ENCODE assay signal across 21 mouse cellular contexts in the genomic region with DNA sequence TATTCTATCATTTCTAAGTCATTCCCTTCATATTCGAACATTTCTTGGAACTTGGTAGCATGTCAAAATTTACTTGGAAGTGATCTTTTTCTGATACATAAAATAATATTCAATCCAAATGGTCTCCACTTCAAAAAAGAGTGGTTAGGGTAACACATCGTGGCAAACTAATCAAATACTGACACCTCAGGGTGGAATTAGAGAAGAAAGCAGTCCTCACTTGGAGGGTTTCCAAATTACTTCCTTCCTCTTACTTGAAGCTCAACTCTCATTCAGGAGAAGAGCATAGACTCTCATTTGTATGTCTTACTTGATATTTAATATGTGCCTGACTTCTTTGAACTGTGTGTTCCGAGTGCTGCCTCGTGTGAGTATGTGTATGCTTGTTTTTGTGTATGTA.
"Had no signal": no experiment of that assay in that cellular context is flagged by ENCODE, and none has a peak within 500 bp of the region (broad histone marks: within the 10 kb centered on the region; RNA-seq: fewer than 3 reads in every experiment).

No protein-coding gene starts in this region.

- H3K36me3 ChIP-seq: limb, embryonic 10.5 days; limb, embryonic 13.5 days; liver, embryonic 12.5 days; liver, embryonic 15.5 days; lung, embryonic 15.5 days; midbrain, embryonic 13.5 days; stomach, embryonic 15.5 days had no signal

- H3K4me3 ChIP-seq: layer of hippocampus, adult 2 months; limb, embryonic 10.5 days; limb, embryonic 13.5 days; liver, embryonic 12.5 days; liver, embryonic 15.5 days; lung, embryonic 15.5 days; midbrain, embryonic 13.5 days; stomach, embryonic 15.5 days had no signal

- H3K4me1 ChIP-seq: liver, embryonic 12.5 days had no signal

- ATAC-seq: liver, embryonic 12.5 days; midbrain, embryonic 13.5 days had no signal

- H3K27me3 ChIP-seq: limb, embryonic 13.5 days; liver, embryonic 12.5 days; liver, embryonic 15.5 days; lung, embryonic 15.5 days; midbrain, embryonic 13.5 days; stomach, embryonic 15.5 days had no signal

- H3K9me3 ChIP-seq: limb, embryonic 10.5 days; limb, embryonic 13.5 days; liver, embryonic 12.5 days; liver, embryonic 15.5 days; lung, embryonic 15.5 days; midbrain, embryonic 13.5 days; stomach, embryonic 15.5 days had no signal

- DNase-seq: kidney, adult 9 months; kidney, postnatal 25 days; layer of hippocampus, adult 9-11 months; liver; lung, adult 18-20 months; lung, postnatal 10 days; lung, postnatal 36 days; right cerebral cortex, adult 18-20 months; right cerebral cortex, postnatal 14 days; spleen, adult 18-20 months; thymus, adult 2 months; thymus, postnatal 14 days; thymus, postnatal 4 days had no signal

- H3K4me2 ChIP-seq: limb, embryonic 13.5 days; liver, embryonic 12.5 days; liver, embryonic 15.5 days; lung, embryonic 15.5 days; midbrain, embryonic 13.5 days; stomach, embryonic 15.5 days had no signal

- H3K9ac ChIP-seq: limb, embryonic 13.5 days; liver, embryonic 12.5 days; liver, embryonic 15.5 days; lung, embryonic 15.5 days; midbrain, embryonic 13.5 days; stomach, embryonic 15.5 days had no signal

- H3K27ac ChIP-seq: layer of hippocampus, adult 2 months; limb, embryonic 13.5 days; liver, embryonic 12.5 days; liver, embryonic 15.5 days; lung, embryonic 15.5 days; midbrain, embryonic 13.5 days; stomach, embryonic 15.5 days had no signal
